Mouse (Mus musculus) hindbrain, embryonic 11.5 days (tissue): ENCODE results near the gene 1700056E22Rik. TPM values are rescaled to one million over a fixed set of nuclear protein-coding genes. Genes with fewer than 3 reads are reported as not detected.

ENCODE experiments used
- ATAC-seq: fragments of 200-750 bp; cut with Nextera tagmentation; 2 replicates; pipeline ENCODE4 v1.8.0; 2017; ENCODE audit warnings: mild to moderate bottlenecking, moderate TSS enrichment, moderate library complexity; ENCODE audit not compliant: low FRiP score
- DNase-seq: peaks from one replicate; pipeline ENCODE4 v3.0.0-alpha.2; 2015; ENCODE audit warnings: low spot score
- H3K27ac ChIP-seq: fragments of 300-500 bp; sonication (generic); 2 replicates; pipeline ENCODE4 v1.5.1; 2014; ENCODE audit warnings: mild to moderate bottlenecking, low read depth, low read length
- H3K27me3 ChIP-seq: fragments of 300-500 bp; sonication (generic); 2 replicates; pipeline ENCODE4 v1.6.1; 2014; ENCODE audit warnings: mild to moderate bottlenecking, low read length, moderate library complexity, mixed read lengths; ENCODE audit not compliant: control insufficient read depth, insufficient read depth
- H3K36me3 ChIP-seq: fragments of 300-500 bp; sonication (generic); 2 replicates; pipeline ENCODE4 v1.6.1; 2014; ENCODE audit warnings: mild to moderate bottlenecking, low read length, moderate library complexity, mixed read lengths; ENCODE audit not compliant: control insufficient read depth, insufficient read depth
- H3K4me1 ChIP-seq: fragments of 300-500 bp; sonication (generic); replicated peaks from 2 replicates; pipeline ENCODE4 v1.6.1; 2014; ENCODE audit warnings: low read length, mixed read lengths; ENCODE audit not compliant: control insufficient read depth, insufficient read depth
- H3K4me2 ChIP-seq: fragments of 300-500 bp; sonication (generic); replicated peaks from 2 replicates; pipeline ENCODE4 v1.6.1; 2014; ENCODE audit warnings: mild to moderate bottlenecking, low read depth, low read length
- H3K4me3 ChIP-seq: fragments of 300-500 bp; sonication (generic); 2 replicates; pipeline ENCODE4 v1.5.1; 2014; ENCODE audit warnings: low read depth, low read length
- H3K9ac ChIP-seq: fragments of 300-500 bp; sonication (generic); 2 replicates; pipeline ENCODE4 v1.6.1; 2014; ENCODE audit warnings: low read depth, low read length
- H3K9me3 ChIP-seq: fragments of 300-500 bp; sonication (generic); 2 replicates; pipeline ENCODE4 v1.6.1; 2016; ENCODE audit warnings: low read length; ENCODE audit not compliant: control insufficient read depth
- WGBS: fragments of 180-500 bp; shearing (Covaris S2); extraction: QIAGEN DNeasy Blood & Tissue Kit; methylation state at CpG from one replicate; pipeline ENCODE4 v1.1.7; 2014; 5-methylcytosine and 5-hydroxymethylcytosine counted together
- polyA plus RNA-seq: library from polyadenylated mRNA; unstranded; fragments of >200 nt; fragmentation: Nextera tagmentation; extraction: Ambion mirVana; gene quantifications from 2 replicates; pipeline ENCODE4 v1.2.1, GENCODE M21; 2014

The 1700056E22Rik gene
- polyA plus RNA-seq, 1 experiment from 2014 or later: 2.2 TPM

DNA sequence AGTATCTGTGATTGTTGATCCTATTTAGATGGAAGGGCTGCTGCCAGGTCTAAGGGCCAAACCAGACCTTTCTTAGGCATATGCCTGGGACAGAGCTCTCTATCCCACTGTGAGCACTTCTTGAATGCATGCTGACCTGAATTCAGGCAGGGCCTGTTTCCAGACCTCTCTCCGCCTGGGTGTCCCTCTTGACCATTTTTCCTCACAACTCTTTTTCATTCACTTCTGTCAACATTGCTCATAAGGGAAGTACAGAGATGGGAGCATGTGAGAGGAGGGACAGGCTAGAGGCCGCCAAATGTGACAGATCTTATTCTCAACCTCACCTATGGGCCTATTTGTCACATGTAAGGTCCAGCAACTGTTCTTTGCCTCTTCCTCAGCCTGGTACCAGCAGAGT, 20.1 kb upstream of the 1700056E22Rik start:
- no peak for DNase-seq
- no peak for ATAC-seq
- Histone ChIP-seq H3K9ac (no peak overlapping the region), H3K36me3 (no peaks in the 10 kb centered on the region), H3K27ac (no peak overlapping the region), H3K4me1 (no peaks in the 10 kb centered on the region), H3K9me3 (no peaks in the 10 kb centered on the region), H3K4me2 (no peak overlapping the region), H3K27me3 (no peaks in the 10 kb centered on the region), H3K4me3 (no peak overlapping the region)
- 98% methylated on average over 2 of the region's 2 CpGs for WGBS

DNA sequence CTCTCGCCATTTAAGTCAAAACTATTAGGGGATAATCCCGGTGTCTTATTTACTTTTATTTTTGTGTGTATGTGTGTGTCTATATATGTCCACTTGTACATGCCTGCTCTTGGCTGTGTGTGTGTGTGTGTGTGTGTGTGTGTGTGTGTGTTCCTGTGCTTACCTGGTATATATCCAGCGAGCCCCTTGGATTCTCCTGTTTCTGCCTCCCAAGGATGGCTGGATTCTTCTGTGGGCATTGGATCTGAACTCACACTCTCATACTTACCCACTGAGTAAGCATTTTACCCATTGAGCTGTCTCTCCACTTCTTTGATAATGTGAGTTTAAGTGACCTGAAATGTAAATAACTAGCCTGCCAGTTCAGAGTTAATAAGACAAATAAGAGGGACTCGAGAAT, 19.6 kb upstream of the 1700056E22Rik start:
- no peaks in the 10 kb centered on the region for H3K9me3 ChIP-seq
- H3K4me1 ChIP-seq: no peaks in the 10 kb centered on the region
- H3K4me2 ChIP-seq: no peak overlapping the region
- DNase-seq: no peak
- no peaks in the 10 kb centered on the region for H3K36me3 ChIP-seq
- no peak overlapping the region for H3K27ac ChIP-seq
- H3K9ac ChIP-seq: no peak overlapping the region
- WGBS: 88% methylated on average over 4 of the region's 4 CpGs
- H3K4me3 ChIP-seq: no peak overlapping the region
- no peak for ATAC-seq
- H3K27me3 ChIP-seq: no peaks in the 10 kb centered on the region

DNA sequence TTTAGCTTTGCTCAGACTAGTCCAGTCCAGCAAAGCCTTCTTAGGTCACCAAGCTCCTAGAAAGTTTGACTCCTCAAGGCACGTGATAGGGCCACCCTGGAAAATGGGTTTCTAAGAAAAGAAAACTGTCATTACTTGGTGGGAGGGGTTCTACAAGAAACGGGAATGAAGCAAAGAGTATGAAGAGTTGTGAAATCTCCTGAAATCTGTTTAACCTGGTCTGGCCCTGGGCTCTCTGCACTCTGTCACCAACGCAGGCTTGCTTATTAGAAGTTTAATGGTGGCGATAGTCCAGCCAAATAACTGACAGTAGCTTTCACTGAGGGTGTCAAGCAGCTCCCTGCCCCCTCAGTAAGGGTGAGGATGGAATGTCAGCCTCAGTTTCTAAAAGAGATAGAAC, 19.0 kb upstream of the 1700056E22Rik start:
- H3K27me3 ChIP-seq: no peaks in the 10 kb centered on the region
- no peaks in the 10 kb centered on the region for H3K36me3 ChIP-seq
- no peak overlapping the region for H3K4me2 ChIP-seq
- H3K27ac ChIP-seq: no peak overlapping the region
- no peak for ATAC-seq
- H3K4me3 ChIP-seq: no peak overlapping the region
- H3K9ac ChIP-seq: no peak overlapping the region
- no peaks in the 10 kb centered on the region for H3K4me1 ChIP-seq
- no peak for DNase-seq
- 94% methylated on average over 4 of the region's 4 CpGs for WGBS
- no peaks in the 10 kb centered on the region for H3K9me3 ChIP-seq

GRCm38 (mm10) chr1:184052331-184052730, 18.2 kb upstream of the 1700056E22Rik start:
- no peaks in the 10 kb centered on the region for H3K9me3 ChIP-seq
- H3K4me1 ChIP-seq: no peaks in the 10 kb centered on the region
- no peak for DNase-seq

GRCm38 (mm10) chr1:184051824-184052223, 17.7 kb upstream of the 1700056E22Rik start:
- 55% methylated on average over 6 of the region's 6 CpGs for WGBS
- Histone ChIP-seq H3K4me2 (no peak overlapping the region), H3K36me3 (no peaks in the 10 kb centered on the region), H3K27ac (no peak overlapping the region), H3K4me3 (no peak overlapping the region), H3K9me3 (no peaks in the 10 kb centered on the region), H3K27me3 (no peaks in the 10 kb centered on the region), H3K4me1 (no peaks in the 10 kb centered on the region), H3K9ac (no peak overlapping the region)
- no peak for ATAC-seq
- no peak for DNase-seq

More at GRCm38 (mm10) chr1:184052331-184052730, 18.2 kb upstream of the 1700056E22Rik start:
- no peak for ATAC-seq
- Histone ChIP-seq H3K36me3 (no peaks in the 10 kb centered on the region), H3K27ac (no peak overlapping the region), H3K4me2 (no peak overlapping the region), H3K27me3 (no peaks in the 10 kb centered on the region), H3K4me3 (no peak overlapping the region), H3K9ac (no peak overlapping the region)
- 81% methylated on average over 4 of the region's 4 CpGs for WGBS

- DNase-seq: no peak
- H3K27me3 ChIP-seq: no peaks in the 10 kb centered on the region
These were observed 17.2 kb upstream of the 1700056E22Rik start for GRCm38 (mm10) chr1:184051286-184051685.

GRCm38 (mm10) chr1:184048675-184049418, 14.7 kb upstream of the 1700056E22Rik start:
- Histone ChIP-seq H3K4me3 (no peak overlapping the region), H3K4me2 (no peak overlapping the region), H3K9ac (no peak overlapping the region), H3K9me3 (no peaks in the 10 kb centered on the region), H3K4me1 (no peaks in the 10 kb centered on the region), H3K27me3 (no peaks in the 10 kb centered on the region), H3K36me3 (no peaks in the 10 kb centered on the region), H3K27ac (no peak overlapping the region)
- DNase-seq (no peak), ATAC-seq (no peak)
- 74% methylated on average over 10 of the region's 10 CpGs for whole genome bisulfite sequencing

More at GRCm38 (mm10) chr1:184051286-184051685, 17.2 kb upstream of the 1700056E22Rik start:
- Histone ChIP-seq H3K27ac (no peak overlapping the region), H3K4me3 (no peak overlapping the region), H3K36me3 (no peaks in the 10 kb centered on the region), H3K9me3 (no peaks in the 10 kb centered on the region), H3K4me2 (no peak overlapping the region), H3K4me1 (no peaks in the 10 kb centered on the region), H3K9ac (no peak overlapping the region)
- ATAC-seq: no peak
- 81% methylated on average over 1 of the region's 1 CpGs for WGBS

DNA sequence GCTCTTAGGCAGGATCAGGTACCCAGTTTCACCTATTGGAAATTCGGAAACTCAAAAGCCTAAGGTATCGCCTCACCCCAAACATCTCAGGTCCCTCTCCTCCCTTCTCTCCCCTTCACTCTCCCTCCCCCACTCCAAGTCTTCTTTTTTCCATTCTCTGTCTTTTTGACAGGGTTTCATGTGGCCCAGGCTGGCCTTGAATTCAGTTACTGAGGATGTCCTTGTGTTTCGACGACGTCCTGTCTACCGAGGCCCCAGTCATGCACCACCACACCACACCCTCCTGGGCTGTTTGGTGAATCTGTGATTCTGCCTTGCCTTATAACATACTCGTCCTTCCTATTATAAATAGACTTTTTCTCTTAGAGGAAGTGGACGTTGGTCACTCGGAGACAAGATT, 13.7 kb upstream of the 1700056E22Rik start:
- no peak overlapping the region for H3K27ac ChIP-seq
- 90% methylated on average over 9 of the region's 9 CpGs for WGBS

GRCm38 (mm10) chr1:184046070-184046677, 12.1 kb upstream of the 1700056E22Rik start:
- Histone ChIP-seq H3K9ac (no peak overlapping the region), H3K27ac (no peak overlapping the region), H3K4me3 (no peak overlapping the region), H3K27me3 (no peaks in the 10 kb centered on the region), H3K4me1 (no peaks in the 10 kb centered on the region), H3K36me3 (no peaks in the 10 kb centered on the region), H3K9me3 (no peaks in the 10 kb centered on the region), H3K4me2 (no peak overlapping the region)
- WGBS: 61% methylated on average over 6 of the region's 6 CpGs
- no peak for ATAC-seq
- DNase-seq: peak; percentile 19

More for the DNA sequence above, 13.7 kb upstream of the 1700056E22Rik start:
- Histone ChIP-seq H3K9me3 (no peaks in the 10 kb centered on the region), H3K4me2 (no peak overlapping the region), H3K4me1 (no peaks in the 10 kb centered on the region), H3K27me3 (no peaks in the 10 kb centered on the region), H3K4me3 (no peak overlapping the region), H3K36me3 (no peaks in the 10 kb centered on the region), H3K9ac (no peak overlapping the region)
- no peak for DNase-seq
- no peak for ATAC-seq
